Mouse (Mus musculus) heart, embryonic 13.5 days (tissue): Measurements from ENCODE around the gene Edar. TPM values are rescaled to one million over a fixed set of nuclear protein-coding genes. Genes with fewer than 3 reads are reported as not detected.
A peak's percentile ranks its signal among the peaks of the same experiment; 100 is the strongest.

Source experiments
- ATAC-seq: fragments of 200-750 bp; cut with Nextera tagmentation; 2 replicates; pipeline ENCODE4 v1.8.0; 2017; ENCODE audit warnings: moderate TSS enrichment; ENCODE audit not compliant: insufficient number of reproducible peaks, low FRiP score, low TSS enrichment; ENCODE audit errors: extremely low read depth
- H3K27ac ChIP-seq: fragments of 300-500 bp; sonication (generic); replicated peaks from 2 replicates; pipeline ENCODE4 v1.5.1; 2015; ENCODE audit warnings: moderate library complexity, mild to moderate bottlenecking, inconsistent platforms
- H3K27me3 ChIP-seq: fragments of 300-500 bp; sonication (generic); replicated peaks from 2 replicates; pipeline ENCODE4 v1.6.1; 2015; ENCODE audit warnings: mild to moderate bottlenecking, inconsistent platforms
- H3K36me3 ChIP-seq: fragments of 300-500 bp; sonication (generic); 2 replicates; pipeline ENCODE4 v1.6.1; 2015; ENCODE audit warnings: mild to moderate bottlenecking, inconsistent platforms
- H3K4me1 ChIP-seq: fragments of 300-500 bp; sonication (generic); 2 replicates; pipeline ENCODE4 v1.6.1; 2015; ENCODE audit warnings: inconsistent platforms
- H3K4me2 ChIP-seq: fragments of 300-500 bp; sonication (generic); 2 replicates; pipeline ENCODE4 v1.6.1; 2015; ENCODE audit warnings: inconsistent platforms, mild to moderate bottlenecking, moderate library complexity
- H3K4me3 ChIP-seq: fragments of 300-500 bp; sonication (generic); 2 replicates; pipeline ENCODE4 v1.5.1; 2015; ENCODE audit warnings: moderate library complexity, mild to moderate bottlenecking, inconsistent platforms
- H3K9ac ChIP-seq: fragments of 300-500 bp; sonication (generic); 2 replicates; pipeline ENCODE4 v1.6.1; 2015; ENCODE audit warnings: inconsistent platforms, mild to moderate bottlenecking, moderate library complexity
- H3K9me3 ChIP-seq: fragments of 300-500 bp; sonication (generic); 2 replicates; pipeline ENCODE4 v1.6.1; 2016; ENCODE audit warnings: inconsistent platforms
- WGBS: fragments of 180-500 bp; shearing (Covaris S2); methylation state at CpG from one replicate; pipeline ENCODE4 v1.1.7; 2015; ENCODE audit warnings: mixed read lengths; 5-methylcytosine and 5-hydroxymethylcytosine counted together
- polyA plus RNA-seq: library from polyadenylated mRNA; unstranded; fragments of >200 nt; fragmentation: Nextera tagmentation; extraction: Ambion mirVana; gene quantifications from 2 replicates; pipeline ENCODE4 v1.2.1, GENCODE M21; 2015

Edar gene
- polyA plus RNA-seq, 1 experiment from 2014 or later = 0.07 TPM

DNA sequence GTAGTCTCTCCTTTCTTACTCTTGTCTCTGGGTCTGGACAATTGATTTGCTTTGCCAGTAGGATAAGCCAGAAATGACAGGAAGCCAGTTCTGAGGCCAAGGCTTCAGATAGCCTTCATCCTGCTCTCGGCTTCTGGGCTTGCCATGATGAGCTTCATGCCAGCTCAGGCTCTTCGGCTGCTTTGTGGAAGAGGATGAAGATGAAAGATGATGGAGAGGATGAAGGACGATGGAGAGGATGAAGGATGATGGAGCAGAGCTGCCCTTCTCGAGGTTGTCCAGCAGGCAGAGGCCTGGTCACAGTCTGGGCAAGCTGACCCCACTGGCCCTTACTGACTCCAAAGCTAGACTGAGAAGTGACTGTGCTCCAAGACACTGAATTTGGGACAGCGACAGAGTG lies 75.3 kb downstream of the Edar start:
- Histone ChIP-seq H3K9ac (no peak overlapping the region), H3K36me3 (no peaks in the 10 kb centered on the region), H3K4me2 (no peak overlapping the region), H3K9me3 (no peaks in the 10 kb centered on the region), H3K27ac (no peak overlapping the region), H3K4me1 (peaks cover 24% of the 10 kb centered on the region), H3K27me3 (no peaks in the 10 kb centered on the region), H3K4me3 (no peak overlapping the region)
- WGBS = 70% methylated on average over 5 of the region's 5 CpGs
- no peak for ATAC-seq

DNA sequence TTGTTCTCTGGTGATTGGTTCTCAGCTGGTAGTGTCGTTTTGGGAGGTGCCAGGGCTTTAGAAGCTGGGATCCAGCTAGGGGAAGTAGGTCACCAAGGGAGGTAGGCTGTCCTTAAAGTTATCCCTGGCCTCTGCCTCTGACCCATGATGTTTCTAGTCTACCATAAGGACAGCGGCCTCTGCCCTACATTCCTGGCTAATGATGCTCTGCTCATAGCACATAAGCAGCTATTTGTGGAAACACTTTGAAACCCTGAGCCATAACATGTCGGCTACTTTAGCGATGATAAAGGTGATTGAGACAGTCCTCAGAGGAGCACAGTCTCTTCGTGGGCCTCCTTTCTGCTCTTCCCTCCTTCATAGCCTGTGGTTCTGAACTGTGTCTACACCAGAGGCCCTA lies 79.6 kb downstream of the Edar start:
- Histone ChIP-seq H3K4me3 (no peak overlapping the region), H3K27me3 (no peaks in the 10 kb centered on the region), H3K27ac (peak overlapping the region; percentile 41; the same call in 1 of the 2 replicates), H3K9ac (no peak overlapping the region), H3K4me1 (peaks cover 21% of the 10 kb centered on the region), H3K4me2 (no peak overlapping the region), H3K36me3 (no peaks in the 10 kb centered on the region), H3K9me3 (peaks cover 9% of the 10 kb centered on the region; the same call in 1 of the 2 replicates)
- ATAC-seq = no peak
- WGBS = 30% methylated on average over 5 of the region's 5 CpGs

DNA sequence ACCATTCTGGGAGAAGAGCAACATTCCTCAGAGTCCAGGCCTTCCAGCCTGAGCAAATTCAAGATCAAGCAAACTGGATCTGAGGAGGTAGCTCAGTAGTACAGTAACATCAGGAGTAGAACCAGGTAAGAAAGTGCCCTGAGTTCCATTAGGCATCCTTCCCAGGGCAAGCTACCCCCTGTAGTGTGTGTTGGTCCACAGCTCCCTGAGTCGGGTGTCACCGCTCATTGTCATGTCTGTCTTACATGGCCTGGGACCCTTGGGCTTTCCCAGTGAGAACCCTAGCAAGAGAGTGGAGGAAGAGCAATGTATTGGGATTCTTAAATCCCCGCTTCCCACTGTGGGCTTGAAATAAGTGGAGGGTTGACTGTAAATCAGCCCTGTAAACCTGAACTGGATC lies 80.3 kb downstream of the Edar start:
- Histone ChIP-seq H3K4me1 (peaks cover 21% of the 10 kb centered on the region), H3K4me2 (no peak overlapping the region), H3K9ac (no peak overlapping the region), H3K27ac (no peak overlapping the region; the same call in 1 of the 2 replicates), H3K27me3 (no peaks in the 10 kb centered on the region), H3K36me3 (no peaks in the 10 kb centered on the region), H3K4me3 (no peak overlapping the region), H3K9me3 (peaks cover 9% of the 10 kb centered on the region; the same call in 1 of the 2 replicates)
- WGBS = 88% methylated on average over 3 of the region's 3 CpGs
- ATAC-seq = no peak

DNA sequence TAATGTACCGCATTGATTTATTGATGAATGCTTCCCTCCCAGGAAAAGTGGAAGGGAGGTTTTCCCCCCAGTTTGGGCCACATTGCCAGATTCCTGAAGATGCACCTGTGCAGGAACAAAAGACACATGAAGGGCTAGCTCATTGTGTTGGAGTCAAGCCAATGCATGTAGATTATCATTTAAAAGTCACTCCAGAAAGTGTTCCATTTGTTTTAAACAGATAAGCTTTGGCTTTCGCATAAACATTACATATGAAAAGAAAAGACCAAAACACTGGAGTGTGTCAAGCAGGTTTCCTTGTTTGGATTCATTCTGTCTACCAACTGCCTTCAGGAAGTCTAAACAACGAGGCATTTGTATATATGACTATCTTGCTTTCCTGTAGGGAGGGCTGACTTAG lies 81.0 kb downstream of the Edar start:
- no peak for ATAC-seq
- 65% methylated on average over 3 of the region's 3 CpGs for WGBS
- H3K4me2 ChIP-seq = no peak overlapping the region
- H3K4me1 ChIP-seq = peaks cover 21% of the 10 kb centered on the region
- H3K27me3 ChIP-seq = no peaks in the 10 kb centered on the region
- H3K36me3 ChIP-seq = no peaks in the 10 kb centered on the region
- H3K27ac ChIP-seq = no peak overlapping the region
- H3K9ac ChIP-seq = no peak overlapping the region
- no peak overlapping the region for H3K4me3 ChIP-seq
- peaks cover 9% of the 10 kb centered on the region; the same call in 1 of the 2 replicates for H3K9me3 ChIP-seq

DNA sequence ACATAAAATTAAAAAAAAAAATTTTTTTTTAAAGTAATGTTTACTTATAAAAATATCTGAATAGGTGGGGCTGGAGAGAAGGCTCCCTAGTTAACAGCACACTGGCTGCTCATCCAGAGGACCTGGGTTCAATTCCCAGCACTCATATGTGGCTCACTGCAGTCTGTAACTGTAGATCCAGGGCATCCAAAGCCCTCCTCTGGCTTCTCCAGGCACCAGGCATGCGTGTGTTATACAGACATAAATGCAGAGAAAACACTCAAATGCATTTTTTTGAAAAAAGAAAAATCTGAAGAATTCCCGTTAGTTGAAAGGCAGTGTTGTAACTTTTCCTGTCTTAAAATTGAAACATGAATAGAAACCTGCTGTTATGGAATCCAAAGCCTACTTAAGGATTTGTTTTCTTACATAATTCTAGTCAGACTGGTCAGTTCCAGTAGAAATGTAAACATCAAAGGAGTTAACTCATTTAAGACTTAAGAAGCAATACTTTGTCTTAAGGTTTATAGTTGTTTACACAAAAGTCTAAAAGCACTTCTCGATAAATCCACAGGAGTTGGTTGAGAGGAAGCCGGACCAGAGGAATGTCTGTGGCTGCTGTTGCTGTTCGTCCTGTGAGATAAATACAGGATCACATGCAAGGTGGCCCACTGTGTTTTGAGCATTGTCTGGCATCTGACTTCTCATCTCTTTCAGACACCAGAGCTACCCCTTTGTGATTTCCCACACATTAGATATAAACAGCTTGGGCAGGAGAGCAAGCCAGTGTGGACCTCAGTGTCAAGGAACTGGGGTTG lies 89.8 kb downstream of the Edar start:
- no peaks in the 10 kb centered on the region for H3K36me3 ChIP-seq
- no peaks in the 10 kb centered on the region for H3K27me3 ChIP-seq
- ATAC-seq = no peak
- H3K27ac ChIP-seq = no peak overlapping the region
- H3K4me1 ChIP-seq = no peaks in the 10 kb centered on the region
- H3K9me3 ChIP-seq = peaks cover 5% of the 10 kb centered on the region; the same call in 1 of the 2 replicates
- no peak overlapping the region for H3K4me3 ChIP-seq
- 58% methylated on average over 5 of the region's 5 CpGs for WGBS
- H3K4me2 ChIP-seq = no peak overlapping the region
- no peak overlapping the region for H3K9ac ChIP-seq

DNA sequence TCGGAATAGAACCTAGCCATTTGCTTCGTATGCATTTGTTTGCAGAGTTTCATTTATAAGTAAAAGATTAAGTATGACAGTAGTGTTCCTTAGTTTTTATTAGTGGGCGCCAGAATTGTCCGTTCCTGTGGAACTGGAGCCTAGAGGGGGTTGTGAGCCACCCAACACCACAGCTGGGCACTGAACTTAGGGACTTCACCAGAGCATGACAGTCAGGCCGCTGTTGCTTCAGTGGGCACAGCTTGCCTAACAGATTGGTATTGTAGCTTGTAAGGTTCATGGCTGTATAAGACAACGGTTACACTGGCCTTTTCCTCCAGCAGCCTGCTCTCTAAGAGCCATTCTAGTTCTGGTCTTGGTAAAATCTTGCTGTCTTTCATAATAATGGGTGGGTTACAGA lies 114.9 kb downstream of the Edar start:
- H3K9ac ChIP-seq = no peak overlapping the region
- WGBS = 82% methylated on average over 6 of the region's 6 CpGs
- no peak for ATAC-seq

DNA sequence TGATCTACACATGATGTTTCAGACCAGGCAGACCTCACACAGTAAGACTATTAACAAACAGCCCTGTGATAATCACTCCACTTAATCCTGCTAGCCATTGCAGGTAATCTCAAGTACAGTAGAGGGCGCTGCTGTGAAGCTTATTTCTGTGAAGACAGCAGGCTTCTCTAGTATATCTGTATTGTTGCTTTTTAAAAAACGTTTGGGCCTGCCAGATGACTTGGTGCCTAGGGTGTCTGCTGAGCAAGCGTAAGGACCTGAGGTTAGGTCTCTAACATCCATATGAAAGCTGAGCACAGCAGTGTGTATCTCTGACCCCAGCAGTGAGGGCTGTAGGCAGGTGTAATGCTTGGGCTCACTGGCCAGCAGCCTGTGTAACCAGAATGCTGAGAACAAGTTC lies 115.6 kb downstream of the Edar start:
- ATAC-seq = no peak
- H3K27ac ChIP-seq = no peak overlapping the region
- no peak overlapping the region for H3K9ac ChIP-seq
- no peaks in the 10 kb centered on the region for H3K36me3 ChIP-seq
- no peak overlapping the region for H3K4me3 ChIP-seq
- 20% methylated on average over 3 of the region's 3 CpGs for WGBS
- H3K27me3 ChIP-seq = no peaks in the 10 kb centered on the region
- no peak overlapping the region for H3K4me2 ChIP-seq
- no peaks in the 10 kb centered on the region for H3K9me3 ChIP-seq
- no peaks in the 10 kb centered on the region for H3K4me1 ChIP-seq

More for the DNA sequence above, 114.9 kb downstream of the Edar start:
- H3K36me3 ChIP-seq = no peaks in the 10 kb centered on the region
- no peak overlapping the region for H3K4me2 ChIP-seq
- H3K4me1 ChIP-seq = no peaks in the 10 kb centered on the region
- H3K27ac ChIP-seq = no peak overlapping the region
- H3K27me3 ChIP-seq = no peaks in the 10 kb centered on the region
- H3K9me3 ChIP-seq = no peaks in the 10 kb centered on the region
- no peak overlapping the region for H3K4me3 ChIP-seq

DNA sequence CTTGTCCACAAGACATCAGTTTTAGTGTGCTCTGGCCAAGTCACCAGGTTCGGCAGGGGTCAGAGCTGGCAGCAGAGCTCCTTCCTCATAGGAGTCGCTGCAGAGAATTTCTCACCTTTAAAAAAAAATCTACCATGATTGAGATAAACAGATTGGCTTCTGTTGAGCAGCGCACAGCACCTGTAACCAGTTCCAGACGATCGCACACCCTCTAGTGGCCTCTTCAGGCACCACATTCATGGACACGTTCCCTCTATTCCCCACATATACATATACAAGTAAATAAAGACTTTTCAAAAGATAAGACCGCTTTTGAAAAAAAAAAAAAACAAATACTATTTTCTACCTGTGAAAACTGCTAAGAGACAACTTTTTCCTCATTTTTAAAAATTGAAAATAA lies 116.4 kb downstream of the Edar start:
- Histone ChIP-seq H3K9ac (no peak overlapping the region), H3K4me3 (no peak overlapping the region), H3K4me1 (no peaks in the 10 kb centered on the region), H3K27me3 (no peaks in the 10 kb centered on the region), H3K36me3 (no peaks in the 10 kb centered on the region), H3K4me2 (no peak overlapping the region), H3K9me3 (no peaks in the 10 kb centered on the region), H3K27ac (no peak overlapping the region)
- WGBS = 23% methylated on average over 7 of the region's 7 CpGs
- ATAC-seq = no peak

DNA sequence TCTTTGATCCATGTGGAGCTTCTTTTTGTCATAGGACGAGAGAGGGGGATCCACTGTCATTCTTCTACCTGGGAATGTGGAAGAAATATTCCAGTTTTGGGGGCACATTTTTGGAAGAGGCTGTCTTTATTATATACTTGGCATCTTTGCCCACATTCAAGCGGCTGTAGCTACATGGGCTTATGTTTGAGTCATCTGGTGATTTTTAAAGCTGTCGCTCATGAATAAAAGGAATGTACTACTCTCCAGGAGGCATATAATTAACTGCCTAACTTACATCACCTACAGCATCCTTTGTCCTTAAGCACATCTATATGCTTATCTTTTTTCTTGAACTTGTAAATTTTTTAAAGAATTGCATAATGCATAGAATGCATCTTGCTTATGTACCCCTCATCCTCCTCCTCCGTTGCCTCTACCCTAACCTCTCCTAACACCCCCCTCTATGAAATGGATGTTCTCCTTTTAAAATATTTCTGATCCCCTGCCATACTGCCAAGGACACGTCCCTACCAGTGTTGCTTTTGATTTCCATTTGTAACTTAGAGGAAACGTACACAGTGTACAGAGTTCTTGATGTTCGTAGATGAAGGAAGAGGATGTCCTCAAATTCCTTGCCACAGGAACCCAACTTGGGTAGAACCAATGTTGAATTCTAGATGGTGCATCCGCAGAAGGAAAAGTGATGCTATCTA lies 120.6 kb downstream of the Edar start:
- Histone ChIP-seq H3K27me3 (no peaks in the 10 kb centered on the region), H3K4me3 (no peak overlapping the region), H3K9ac (no peak overlapping the region), H3K4me1 (no peaks in the 10 kb centered on the region), H3K27ac (no peak overlapping the region), H3K9me3 (no peaks in the 10 kb centered on the region), H3K36me3 (no peaks in the 10 kb centered on the region), H3K4me2 (no peak overlapping the region)
- WGBS = 81% methylated on average over 8 of the region's 8 CpGs
- no peak for ATAC-seq

Other genes with a start within 250 kb of the Edar start
- gene Ranbp2, start 228.7 kb downstream of the Edar start, polyA plus RNA-seq = 14.0 and 15.2 TPM in 2 replicates
- gene Ccdc138, start 177.7 kb downstream of the Edar start, polyA plus RNA-seq = 6.2 and 6.6 TPM in 2 replicates
- not detected in 2 replicates for gene Gm17542, start 42.6 kb upstream of the Edar start, polyA plus RNA-seq
- gene Sh3rf3, start 137.7 kb upstream of the Edar start, polyA plus RNA-seq = 0.23 and 0.32 TPM in 2 replicates